Mouse (Mus musculus): Measurements from ENCODE around the gene Disc1. TPM values are rescaled to one million over a fixed set of nuclear protein-coding genes. Genes with fewer than 3 reads are reported as not detected.

The Disc1 gene
- total RNA-seq, 2 experiments from 2014 or later, result 4.3 to 5.6 TPM

DNA sequence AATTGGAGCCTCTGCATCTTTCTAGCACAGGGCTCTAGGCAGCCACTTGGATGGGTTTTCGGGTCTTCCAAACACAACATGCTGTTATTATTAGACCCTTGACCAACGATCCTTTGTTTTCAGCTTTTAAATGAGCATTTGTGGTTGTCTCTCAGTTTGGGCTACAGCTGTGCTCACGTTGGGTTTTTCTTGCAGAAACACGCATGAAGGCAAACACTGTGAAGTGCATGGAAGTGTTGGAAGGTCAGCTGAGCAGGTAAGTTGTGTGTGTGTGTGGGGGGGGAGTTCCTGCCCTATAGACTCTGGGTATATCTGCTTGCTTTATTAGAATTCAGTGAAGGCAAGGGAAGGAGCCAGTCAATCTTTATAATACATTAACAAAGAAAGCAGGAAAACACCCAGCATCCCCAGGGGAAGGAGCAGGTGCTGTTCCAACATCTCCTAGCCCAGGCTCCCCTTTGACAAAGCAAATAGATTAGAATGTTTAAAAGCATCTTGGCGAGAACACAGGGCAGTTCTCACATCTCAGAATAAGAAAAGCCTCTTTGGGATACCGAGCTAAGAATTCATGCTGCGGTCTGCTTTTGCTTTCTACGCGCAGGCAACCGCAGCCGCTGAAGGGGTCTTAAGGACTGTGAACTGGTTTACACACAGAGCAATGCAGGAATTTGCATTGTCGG lies 164.0 kb downstream of the Disc1 start:
- ATAC-seq (ENCODE audit: poor library complexity, severe bottlenecking), result no peak

DNA sequence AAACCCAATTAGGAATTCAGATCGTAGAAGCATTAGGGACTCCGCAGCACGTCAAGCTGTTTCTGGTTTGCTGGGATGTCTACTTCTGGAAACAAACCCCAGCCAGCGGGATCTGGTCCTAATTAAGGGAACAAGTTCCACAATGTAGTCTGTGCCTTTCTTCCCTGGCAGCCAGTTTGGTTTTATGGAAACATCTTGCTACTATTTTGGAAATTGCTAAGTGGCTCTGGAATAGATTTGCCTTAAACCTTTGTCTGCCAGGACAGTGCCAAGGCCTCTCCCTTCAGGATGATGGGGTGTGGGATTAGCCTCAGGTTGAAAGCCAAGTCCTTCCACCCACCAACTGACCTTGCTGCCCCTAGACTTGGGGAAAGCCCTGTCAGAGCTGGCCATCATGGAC lies 164.7 kb downstream of the Disc1 start:
- ATAC-seq (ENCODE audit: poor library complexity, severe bottlenecking), result no peak

DNA sequence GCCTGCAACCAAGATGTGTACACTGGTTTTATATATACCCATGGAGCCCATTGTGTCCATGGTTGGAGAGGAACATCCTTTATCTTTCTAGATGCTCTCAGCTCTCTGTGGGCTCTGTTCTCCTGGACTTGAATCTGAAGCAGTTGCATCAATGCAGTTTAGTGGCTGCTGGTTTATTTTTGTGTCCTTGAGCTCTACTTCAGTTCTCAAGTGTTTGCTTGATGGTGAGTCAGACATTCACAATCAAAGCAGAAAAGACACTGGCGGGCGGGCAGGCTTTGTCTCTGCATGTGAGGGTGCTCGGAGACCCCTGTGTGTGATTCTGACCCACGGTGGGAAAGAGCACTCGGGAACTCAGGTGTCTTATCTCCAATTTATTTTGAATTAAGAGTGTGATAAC lies 166.6 kb downstream of the Disc1 start:
- no peak for ATAC-seq (ENCODE audit: poor library complexity, severe bottlenecking)

DNA sequence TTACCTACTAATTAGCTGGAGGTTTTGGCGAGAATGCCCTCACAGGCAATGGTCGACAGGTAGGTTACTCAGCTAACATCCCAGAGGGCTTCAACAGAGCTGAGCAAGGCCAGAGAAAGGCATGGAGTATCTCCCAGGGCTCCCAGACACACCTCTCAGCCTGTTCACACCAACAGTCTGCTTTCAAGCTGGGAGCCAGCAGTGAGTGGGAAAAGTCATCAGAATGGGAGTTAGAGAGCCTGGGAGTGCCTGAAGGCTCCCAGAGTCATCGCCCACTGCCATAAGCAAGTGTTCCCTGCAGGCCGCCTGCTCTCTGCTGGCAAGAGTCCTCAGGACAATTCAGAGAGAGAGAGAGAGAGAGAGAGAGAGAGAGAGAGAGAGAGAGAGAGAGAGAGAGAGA lies 167.1 kb downstream of the Disc1 start:
- no peak for ATAC-seq (ENCODE audit: poor library complexity, severe bottlenecking)

DNA sequence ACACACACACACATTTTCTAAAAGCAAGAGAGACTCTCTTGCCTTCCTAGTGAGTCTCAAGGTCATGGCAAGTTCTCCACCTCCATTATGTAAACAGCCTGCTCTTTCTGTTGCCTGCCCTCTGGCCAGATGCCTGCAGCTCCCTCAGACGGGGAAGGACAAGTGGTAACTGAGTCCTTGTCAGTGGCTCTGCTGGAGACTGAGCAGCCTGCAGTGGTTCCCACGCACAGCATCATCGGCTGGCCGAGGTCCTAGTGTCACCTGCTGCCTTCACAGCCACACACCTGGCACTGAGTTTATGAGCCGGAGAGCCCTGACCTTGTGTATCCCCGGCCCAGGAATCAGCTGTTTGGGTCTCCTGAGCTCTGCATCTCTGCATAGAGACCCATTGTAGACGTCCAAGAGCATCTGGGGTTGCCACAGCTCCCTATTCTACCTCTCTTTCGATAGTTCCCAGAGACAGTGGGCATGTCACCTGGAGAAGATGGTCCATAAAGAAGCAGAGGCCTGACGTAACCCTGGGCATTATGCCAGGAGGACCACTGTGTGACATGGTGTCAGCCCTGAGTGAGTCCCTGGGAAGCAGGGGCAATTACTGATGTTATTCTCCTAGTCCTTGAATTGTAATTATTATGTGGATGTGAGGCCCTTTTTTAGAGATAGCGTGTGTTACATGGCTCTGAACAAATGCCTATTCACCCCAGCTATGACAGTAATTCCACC lies 169.2 kb downstream of the Disc1 start:
- no peak for ATAC-seq (ENCODE audit: poor library complexity, severe bottlenecking)

DNA sequence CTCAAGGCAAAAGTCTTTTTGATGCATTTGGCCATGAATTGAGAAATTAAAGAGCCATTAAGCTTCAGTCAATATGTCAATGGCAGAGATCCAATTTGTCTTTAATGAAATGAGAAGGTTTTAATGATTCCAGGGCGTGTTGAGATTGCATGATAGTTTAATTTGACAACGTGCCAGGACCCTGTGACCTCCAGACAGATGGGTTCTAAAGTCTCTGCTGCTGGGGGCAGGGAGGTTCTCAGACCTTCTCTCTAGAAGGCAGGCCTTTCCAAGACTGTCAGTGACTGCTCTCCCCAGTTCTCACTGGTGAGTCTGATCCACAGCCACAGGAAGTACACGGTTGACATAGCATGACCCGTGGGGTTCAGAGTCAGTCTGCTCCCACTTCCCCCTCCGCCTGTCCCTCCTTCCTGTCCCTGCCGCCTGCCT lies 170.3 kb downstream of the Disc1 start:
- peak; percentile 68 for ATAC-seq (ENCODE audit: poor library complexity, severe bottlenecking)

DNA sequence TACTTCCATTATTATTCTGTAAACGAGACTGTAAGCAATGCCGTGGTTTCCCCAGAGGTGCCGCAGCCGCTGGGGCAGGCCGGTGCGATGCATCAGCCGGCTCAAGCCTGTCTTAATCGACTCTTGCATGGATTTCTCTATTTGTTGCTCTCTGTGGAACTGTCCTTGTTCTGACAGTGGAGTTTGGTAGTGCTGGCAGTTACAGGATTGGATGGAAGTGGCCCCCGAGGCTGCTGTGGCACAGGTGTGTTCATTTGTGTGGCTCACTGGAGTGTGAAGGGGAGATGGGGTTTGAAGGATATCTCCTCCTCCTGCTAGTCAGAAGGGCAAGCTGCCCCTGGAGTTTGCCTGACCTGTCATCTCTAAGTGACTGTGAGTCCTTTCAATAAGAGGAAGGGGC lies 171.3 kb downstream of the Disc1 start:
- ATAC-seq (ENCODE audit: poor library complexity, severe bottlenecking), result no peak

DNA sequence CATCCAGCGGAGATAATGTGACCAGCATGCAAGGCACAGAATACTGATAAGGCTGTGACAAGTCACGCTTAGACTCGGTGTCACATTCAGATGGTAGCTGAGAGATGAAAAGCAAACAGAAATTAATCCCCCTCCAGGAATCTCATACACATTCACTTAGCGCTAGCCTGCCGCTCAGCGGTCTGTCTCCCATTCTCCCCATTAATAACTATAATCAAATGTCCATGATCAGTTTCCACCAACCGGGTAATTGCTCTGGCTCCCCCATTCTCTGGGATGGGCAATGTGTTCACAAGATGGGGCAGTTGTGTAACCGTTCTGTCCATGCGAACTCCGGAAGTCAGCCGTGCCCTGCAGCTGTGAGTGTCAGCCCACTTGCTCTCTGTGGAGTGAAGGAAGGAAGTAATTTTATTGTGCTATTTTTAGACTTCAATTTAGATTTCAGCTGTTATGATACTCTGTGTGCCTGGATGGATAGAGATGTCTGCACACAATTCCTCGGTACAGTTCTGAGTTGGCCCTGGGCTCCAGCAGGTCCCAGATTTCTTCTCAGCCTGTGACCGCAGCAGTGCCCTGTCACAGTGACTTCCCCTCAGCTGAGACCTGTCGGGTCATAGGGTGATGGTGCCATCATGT lies 173.1 kb downstream of the Disc1 start:
- ATAC-seq (ENCODE audit: poor library complexity, severe bottlenecking), result peak; percentile 82

DNA sequence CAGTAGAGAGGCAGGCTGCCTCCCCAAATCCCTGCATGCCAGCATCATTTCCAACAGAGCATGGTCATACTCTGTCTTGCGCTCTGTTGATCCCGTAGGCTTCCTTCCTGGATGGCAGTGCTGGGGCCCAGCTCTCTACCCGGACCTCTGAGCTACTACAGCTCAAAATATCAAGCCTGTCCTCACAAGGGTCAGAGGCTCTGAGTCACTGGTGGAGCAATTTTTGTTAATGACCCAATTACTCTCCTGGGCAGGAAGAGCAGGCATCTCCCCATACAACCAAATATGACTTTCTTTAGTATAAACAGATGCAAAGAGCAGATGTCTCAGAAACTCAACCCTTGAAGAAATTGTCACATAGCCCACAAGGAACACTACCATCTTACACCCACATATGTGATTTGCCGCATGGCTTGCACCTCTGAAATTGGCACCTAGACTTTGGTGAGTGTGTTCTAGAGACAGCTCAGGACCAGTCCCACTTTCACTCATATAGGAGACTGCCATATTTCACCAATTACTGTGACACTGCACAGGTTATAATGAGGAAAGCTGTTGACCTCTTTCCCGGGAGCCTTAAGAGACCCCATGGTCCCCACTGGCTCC lies 176.6 kb downstream of the Disc1 start:
- no peak for ATAC-seq (ENCODE audit: poor library complexity, severe bottlenecking)

DNA sequence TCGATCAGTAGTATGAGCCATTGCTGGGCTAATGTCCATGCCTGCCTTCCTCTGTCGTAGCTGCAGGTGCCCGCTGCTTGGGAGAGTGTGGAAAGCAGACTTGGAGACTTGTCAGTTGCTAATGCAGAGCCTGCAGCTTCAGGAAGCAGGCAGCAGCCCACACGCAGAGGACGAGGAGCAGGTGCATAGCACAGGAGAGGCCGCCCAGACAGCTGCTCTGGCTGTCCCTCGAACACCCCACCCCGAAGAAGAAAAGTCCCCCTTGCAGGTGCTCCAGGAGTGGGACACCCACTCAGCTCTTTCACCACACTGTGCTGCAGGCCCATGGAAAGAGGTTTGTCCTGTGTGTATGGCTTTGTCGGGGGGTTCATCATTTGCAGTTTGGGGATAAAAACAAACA lies 178.7 kb downstream of the Disc1 start:
- ATAC-seq (ENCODE audit: poor library complexity, severe bottlenecking), result no peak

DNA sequence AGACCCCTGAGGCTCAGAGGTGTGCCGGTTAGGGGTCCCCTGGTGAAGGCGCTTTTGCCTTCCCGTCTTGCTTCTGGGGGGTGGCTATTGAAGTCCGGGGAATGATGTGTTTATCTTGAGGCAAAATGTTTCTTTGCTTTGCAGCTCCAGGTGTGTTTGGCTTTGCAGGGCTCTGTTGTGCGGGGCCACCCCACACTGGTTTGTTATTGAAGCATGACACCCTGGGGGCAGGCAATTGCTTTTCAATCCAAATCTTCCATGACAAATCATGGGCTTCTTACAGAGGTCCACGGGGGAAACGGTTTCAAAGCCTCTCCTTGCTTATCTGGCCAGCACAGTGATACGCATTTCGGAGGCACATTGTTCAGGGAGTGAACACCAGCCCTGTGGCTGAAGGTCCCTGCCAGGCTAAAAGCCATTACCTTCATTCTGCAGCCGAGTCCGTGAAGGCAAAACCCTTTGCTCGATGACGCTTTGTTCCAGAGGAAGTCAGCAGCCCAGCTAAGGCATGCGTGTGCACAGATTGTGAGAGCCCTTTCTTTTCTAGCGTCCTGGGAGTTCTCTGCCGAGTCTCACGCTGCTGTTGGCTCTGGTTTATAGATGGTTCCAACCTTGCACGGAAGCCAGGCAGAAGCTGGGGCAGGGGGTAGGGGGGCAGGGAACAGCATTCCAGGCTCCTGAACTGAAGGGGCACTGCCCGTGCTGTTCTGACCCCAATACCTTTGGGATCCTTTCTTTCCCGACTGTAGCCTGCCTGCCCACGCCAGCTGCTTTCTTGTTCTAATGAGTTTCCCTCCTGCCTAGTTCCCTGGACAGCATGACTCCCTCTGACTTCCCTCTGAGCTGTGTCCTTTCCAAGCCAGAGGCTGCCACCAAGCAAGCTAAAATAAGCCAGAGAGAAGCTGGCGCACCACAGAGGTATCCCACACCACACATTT lies 182.2 kb downstream of the Disc1 start:
- no peak for ATAC-seq (ENCODE audit: poor library complexity, severe bottlenecking)

DNA sequence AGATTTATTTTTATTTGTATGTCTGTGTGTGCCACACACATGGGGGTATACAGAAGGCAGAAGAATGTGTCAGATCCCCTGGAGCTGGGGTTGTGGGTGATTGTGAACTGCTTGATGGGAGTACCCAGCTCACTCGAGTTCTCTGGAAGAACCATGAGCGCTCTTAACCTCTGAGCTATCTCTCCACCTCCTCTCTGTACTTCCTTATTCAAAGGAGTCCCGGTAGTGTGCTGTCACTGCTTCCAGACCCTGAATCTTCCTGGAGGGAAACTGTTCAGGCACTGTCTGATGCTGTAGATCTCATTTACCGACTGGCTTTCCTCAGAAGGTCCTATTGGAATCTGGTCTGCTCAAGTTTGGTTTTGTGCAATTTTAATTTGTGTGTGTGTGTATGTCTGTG lies 186.8 kb downstream of the Disc1 start:
- peak; percentile 32; the same call in 1 of the 2 replicates for ATAC-seq (ENCODE audit: poor library complexity, severe bottlenecking)

DNA sequence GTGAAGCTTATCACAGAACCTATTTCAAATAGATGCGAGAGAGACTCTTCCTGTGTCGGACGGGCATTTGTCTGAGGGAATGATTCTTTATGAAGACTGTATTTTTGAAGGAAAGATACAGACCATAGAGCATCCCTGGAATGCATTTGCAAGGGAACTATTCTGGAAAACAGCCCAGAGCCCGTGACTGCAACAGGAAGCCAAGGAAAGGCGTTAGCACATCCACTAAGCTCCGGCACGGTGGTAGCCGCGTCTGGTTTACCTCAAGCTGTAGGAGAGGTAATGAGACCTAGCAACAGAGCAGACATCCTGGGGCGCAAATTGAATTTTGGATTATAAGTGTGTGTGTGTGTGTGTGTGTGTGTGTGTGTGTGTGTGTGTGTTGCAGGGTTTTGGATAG lies 188.4 kb downstream of the Disc1 start:
- no peak for ATAC-seq (ENCODE audit: poor library complexity, severe bottlenecking)

DNA sequence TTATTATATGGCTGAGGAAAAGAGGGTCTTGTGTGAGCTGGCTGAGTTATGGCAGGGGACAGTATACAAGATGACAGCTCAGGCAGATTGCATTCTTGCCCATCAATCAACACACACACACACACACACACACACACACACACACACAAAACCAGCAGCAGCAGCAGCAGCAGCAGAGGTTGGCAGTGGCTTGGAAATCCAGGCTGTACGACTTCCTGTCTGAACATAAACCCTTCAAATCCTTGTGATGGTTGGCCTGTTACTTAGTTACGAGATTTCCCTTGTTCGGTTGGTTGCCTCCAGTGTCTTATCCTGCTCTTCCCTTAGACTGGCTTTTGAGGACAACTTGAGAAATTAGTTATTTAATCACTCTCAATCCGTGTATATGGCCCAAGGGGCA lies 188.9 kb downstream of the Disc1 start:
- ATAC-seq (ENCODE audit: poor library complexity, severe bottlenecking), result no peak

DNA sequence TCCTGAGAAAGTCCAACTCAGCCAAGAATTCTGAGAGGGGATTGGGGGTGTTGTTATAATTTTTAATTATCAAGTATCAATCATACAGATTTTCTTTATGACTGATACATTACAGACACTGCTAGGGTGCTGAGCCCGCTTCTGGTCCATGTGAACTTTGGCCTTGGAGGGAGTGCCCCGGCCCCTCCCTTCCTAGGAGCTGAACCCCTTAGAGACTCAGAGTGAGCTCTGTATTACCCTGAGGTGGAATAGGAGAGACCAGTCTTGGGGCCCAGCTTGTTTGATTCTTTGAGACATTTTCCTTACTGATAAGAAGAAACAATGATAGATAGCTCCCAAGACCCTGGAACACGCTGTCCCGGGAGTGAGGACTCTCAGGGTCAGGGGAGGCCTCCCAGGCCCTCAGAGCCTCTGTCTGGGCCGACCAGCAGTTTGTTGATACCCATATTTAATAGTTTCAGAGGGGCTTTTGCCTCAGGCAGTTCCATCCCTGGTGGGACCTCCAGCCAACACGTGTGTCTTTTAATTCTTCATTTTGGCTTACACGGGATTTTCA lies 192.8 kb downstream of the Disc1 start:
- ATAC-seq (ENCODE audit: poor library complexity, severe bottlenecking), result no peak

DNA sequence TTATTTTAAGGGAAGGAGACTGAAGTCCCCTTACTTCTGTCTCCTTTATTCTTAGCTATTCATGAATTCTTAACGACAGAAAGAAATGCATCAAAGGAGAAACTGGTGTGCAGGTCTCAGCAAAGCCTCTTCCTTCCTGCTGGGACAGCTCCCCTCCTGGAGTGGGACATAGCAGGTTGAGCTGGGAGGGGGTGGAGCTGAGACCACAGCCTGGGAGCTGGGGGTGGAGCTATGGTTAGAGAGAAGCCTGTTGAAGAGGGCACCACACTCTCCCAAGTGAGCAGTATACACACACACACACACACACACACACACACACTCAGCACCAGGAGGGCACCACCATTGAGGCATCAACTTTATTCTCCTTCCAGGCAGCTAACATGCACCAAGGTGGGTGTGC lies 193.4 kb downstream of the Disc1 start:
- no peak for ATAC-seq (ENCODE audit: poor library complexity, severe bottlenecking)

DNA sequence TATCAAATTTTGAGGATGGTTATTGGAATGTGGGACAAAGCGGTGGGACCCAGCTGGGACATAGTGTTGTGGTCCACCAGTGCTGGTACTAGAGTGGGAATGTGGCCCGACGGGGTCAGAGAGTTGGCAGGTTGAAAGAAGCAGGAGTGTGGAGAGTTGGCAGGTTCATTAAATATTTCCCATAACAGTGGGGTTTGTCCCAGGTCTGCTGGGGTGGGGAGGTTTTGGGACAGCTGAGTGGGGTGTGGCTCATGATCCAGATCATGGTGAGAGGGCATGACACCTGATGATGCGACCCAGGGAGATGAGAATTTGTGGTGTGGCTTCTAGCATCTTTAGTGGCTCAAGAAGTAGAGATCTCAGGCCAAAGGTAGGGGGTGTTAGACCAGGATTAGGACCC lies 199.0 kb downstream of the Disc1 start:
- no peak for ATAC-seq (ENCODE audit: poor library complexity, severe bottlenecking)

DNA sequence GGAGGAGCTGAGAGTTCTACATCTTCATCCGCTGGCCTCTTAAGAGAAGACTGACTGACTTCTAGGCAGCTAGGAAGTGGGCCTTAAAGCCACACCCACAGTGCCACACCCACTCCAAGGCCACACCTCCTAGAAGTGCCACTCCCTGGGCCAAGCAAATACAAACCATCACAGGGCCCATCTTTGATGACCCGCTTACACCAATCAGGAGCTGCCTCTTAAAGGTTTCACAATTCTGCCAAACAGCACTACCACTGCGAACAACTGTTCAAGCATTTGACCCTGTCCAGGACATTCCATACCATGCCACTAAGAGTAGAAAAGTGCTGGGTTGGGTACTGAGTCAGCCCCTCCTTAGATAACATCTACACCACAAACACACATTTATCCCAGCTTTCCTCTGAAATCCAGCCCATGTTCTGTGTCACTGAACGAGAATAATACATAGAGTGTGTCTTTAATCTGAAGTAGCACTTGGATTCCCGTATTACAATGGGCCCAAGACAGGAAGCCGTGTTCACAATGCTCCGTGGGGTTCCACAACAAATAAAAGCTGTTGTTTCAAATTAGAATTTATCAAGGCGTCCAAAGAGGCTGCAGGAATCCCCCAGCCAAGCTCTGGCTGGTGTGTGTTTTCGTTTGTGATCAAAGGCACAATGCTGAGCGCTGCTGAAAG lies 199.6 kb downstream of the Disc1 start:
- peak; percentile 39; the same call in 1 of the 2 replicates for ATAC-seq (ENCODE audit: poor library complexity, severe bottlenecking)

DNA sequence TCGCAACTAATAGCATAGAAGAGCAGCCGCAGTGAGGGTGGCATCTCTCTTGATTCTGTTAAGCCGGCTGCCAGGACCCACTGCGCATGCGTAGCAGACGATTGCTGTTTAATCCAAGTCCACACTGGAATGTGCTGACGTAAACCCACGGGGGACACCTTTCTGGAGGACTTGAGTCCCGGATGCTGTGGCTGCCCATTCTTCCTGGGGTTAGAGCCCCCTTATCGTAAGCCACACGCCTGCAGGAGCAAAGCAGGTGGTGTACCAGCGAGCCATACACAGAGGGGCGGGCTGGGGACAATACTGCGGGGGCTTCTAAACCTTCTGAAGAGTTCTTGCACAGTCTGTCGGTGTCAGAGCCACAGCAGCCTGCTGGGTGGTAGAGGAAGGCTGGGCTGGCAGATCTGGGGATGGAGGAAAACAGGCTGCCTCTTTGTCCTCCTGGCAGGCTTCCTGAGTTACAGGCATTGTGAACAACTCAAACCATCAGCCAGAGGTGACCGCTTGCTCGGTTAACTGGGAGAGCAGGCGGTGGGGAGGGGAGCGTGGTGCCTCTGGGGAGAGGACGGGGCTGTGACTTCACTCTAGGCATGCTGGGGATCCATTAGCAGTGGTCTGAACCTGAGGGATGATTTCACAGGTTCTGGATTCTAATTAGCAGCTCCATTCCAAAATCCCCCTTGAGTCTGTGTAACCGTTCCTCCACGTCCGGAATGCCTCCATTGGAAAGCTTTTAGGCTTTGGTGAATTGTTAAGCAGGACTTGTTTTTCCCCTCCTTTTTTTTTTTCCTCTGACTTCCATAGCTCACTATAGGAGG lies 200.4 kb downstream of the Disc1 start:
- ATAC-seq (ENCODE audit: poor library complexity, severe bottlenecking), result 0 out of 2 replicates have a peak, but pooled peaks have one; percentile 36
